Mouse (Mus musculus) c-Kit-positive CD71-negative TER-119-negative erythroid progenitor cells, embryonic 14.5 days (primary cell): ENCODE measurements at regions not wholly inside any gene's neighbourhood (a gene's known extent, or its start where the extent isn't known, plus 50 kb on each side); places are given as distances from the start of the nearest gene placed in this dataset.

Experiments used
- DNase-seq: peaks from one replicate; pipeline ENCODE4 v3.0.0-alpha.2; 2013; ENCODE audit warnings: low read depth

DNA sequence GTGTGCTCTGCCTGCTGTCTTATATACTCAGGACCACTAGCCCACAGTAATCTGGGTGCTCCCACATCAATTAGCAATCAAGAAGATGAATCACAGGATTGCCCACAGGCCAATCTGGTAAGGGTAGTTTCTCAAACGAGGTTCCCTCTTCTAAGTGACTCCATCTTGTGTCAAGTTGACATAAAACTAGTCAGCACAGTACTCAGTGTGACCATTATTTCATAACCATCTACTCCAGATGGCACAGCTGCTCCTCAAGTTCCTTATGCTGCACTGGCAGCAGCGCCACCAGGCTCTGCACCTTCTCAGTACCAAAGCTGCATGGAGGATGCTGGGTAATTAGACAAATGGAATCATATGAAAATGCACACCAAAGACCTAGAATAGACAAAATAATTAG is 175.6 kb upstream of the B3galt2 start:
- no peak for DNase-seq

DNA sequence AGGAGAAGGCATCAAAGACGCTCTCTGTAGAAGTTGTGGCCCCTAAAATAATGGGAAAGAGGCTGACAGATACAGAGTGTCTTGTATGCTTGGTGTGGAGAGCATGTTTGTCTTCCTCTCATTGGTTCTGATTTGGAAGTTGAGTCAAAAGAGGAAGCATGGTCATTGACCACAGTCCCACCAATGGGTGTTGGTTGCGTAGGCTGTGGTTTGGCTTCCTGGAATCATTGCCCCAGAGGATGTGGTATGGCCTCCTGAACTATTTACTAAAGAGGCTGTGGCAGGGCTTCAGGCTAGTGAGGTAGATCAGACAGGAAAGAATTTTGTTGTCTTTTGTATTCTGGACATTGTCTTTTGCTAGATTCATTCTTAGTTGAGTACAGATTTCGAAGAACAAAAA is 174.4 kb upstream of the B3galt2 start:
- peak; percentile 29 for DNase-seq

DNA sequence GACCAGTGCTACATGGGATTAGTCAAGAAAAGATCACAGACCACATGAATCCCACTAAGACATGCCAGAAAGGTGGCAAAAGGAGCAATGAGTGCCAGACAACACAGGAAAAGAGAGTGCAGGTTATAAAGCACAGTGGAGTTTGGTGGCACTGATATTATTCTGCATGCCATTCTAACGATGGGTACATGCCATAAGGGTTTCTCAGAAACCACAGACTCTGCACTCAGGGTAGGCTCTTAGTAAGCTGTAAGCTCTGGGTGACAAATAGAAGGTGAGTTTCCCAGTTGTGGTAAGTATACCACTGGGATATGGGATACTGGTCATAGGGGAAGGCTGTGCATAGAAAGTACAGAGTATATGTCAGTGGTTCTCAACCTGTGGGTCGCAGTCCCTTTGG is 165.1 kb upstream of the B3galt2 start:
- no peak for DNase-seq

DNA sequence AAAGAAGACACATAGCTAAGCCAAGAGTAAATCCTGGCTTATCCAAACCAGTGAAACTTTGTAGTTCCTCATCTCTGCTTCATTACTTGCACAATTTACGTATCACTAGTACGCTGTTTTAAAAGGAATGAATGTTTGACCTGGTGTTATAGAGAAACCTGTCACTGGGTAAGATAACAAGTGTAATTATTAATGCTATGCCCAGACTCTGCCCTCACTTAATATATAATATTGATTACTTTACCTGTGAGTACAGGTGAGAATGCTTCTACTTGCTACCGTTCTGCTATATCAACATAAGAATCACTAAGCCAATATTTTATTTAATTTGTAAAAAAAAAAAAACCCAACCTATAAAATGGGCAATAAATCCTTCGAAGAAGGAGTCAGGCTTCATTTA is 157.1 kb upstream of the B3galt2 start:
- no peak for DNase-seq

DNA sequence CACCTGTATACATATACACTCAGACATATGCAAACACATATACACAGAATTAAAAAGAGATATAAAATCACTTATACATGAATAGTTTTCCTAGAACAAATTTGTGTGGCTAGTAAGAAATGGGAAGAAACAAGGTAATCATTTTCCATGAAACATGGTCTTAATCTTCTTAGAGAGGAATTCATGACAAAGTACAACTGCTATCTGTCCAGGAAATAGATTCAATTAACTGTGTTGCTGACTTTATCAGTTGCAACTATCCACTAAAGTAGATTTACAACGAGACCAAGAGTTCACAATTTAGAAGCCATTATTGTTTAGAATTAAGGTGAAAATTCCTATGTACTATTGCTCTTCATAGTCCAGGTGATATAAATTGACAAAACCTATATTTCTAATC is 155.5 kb upstream of the B3galt2 start:
- no peak for DNase-seq

DNA sequence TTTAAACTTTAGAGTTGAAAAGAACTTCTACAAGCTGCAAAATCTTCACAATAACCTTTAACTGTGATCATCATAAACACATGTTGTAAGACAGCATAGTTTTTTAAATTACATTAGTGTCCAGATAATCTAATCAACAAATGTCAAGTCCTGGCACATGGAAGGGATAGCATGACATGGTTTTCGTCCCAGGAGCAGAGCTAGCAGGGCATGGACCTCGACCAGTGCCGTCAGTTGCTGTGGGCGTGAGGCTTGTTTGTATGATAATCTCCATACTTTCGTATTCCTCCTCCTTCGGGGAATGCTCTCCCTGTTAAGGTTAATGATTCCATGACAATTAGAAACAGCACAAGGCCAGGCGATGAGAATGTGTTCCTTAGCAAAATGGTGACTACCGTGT is 143.4 kb upstream of the B3galt2 start:
- DNase-seq = no peak

DNA sequence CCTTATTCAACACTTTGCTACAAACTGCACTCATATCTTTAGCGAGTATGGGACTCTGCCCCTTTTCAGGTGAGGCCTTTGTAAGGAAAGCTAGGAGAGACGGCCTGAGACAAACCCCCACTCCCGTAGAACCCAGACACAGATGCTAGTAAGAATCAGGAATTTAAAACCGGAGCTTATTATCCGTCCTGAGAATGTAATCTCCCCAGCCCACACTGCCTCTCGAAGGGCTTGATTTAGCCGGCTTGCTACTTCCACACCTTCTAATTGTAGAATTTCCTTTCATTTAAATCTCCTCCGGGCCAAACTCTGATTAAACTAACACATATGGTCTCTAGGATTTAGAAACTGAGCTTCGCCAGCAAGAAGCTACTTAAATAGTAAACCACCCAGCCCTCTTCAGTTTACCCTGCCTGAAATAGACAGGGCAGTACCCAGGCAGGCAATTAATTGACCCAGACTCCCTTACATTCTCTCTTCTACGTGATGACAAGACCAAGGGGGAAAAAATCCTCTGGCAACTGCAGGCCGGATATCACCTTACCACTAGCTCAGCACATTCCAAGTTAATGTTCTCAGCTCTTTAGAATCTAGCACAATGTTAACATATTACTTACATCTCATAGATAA is 136.9 kb upstream of the B3galt2 start:
- no peak for DNase-seq

DNA sequence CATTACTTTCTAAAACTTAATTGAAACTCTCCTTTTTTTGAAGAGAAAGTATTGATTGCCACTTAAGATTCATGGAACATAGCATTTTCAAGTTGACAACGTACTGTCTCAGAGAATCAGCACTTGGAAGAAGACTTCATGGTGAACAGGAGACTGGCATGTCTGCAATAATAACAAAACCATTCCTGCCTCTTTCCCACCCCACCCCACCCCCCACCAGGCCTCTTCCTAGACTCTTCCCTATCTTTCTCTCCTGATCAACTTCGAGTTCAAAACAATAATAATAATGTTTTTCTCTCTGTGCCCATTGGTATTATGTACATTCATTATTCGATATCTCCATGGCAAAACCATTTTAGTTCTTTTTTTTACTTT is 136.4 kb upstream of the B3galt2 start:
- DNase-seq = no peak

DNA sequence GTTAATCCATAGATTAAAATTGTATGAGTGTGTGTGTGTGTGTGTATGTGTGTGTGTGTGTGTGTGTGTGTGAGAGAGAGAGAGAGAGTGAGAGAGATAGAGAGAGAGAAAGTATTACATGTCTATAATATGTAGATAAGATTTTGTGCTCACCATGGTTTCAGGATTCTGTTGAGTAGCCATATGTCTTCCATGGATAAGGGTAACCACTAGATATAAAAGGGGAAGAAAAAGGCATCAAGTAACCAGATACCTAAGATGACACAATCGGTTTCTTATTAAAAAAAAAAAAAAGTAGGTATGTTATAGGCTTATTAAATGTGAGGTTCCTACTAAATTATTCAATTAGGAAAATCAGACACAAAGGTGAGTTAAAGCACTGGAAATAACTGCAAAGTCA is 135.1 kb upstream of the B3galt2 start:
- DNase-seq = no peak

DNA sequence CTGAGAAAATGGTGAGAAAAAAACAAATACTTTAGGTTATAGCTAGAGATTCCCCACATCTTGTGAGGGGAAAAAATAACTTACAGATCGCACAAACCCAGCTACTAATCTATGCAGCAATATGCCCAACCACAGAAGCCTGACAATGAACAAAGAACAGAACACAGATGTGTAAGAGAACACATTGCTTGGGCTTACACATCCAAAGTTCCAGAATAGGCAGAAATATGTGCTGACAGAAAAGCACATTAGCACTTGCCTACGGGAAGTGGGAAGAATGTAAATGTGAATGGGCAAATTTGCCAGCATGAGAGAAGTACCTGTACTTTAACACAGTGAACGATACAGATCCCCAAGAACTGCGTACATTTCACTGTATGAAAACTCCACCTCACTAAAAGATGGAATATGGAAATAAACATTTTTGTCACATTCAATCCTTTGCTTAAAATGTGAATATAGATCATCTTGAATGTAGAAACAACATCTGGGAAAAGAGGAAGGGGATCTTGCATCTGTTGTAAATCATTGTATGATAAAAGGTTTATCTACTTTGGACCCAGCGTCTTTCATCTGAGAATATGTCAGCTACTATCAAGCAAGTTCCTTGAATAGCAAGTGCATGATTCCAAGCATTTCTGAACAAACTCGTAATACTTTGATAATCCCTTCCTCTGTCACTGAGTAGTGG is 116.5 kb upstream of the B3galt2 start:
- DNase-seq = no peak

DNA sequence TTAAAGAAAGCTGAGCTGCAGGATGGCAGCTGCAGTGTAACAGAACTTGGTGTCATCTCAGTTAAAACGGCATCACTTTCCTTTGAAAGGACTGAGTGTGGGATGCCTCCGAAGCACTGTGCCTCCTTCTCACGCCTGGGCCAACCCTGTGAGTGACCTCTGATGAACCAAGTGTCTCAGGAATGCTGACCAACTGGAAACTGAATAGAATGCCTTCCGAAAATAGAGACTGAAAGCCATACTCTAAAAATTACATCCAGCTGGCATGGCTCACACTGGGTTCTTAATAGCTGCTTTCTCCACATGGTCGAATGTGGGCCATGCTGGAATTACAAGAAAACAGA is 116.0 kb upstream of the B3galt2 start:
- DNase-seq = no peak

DNA sequence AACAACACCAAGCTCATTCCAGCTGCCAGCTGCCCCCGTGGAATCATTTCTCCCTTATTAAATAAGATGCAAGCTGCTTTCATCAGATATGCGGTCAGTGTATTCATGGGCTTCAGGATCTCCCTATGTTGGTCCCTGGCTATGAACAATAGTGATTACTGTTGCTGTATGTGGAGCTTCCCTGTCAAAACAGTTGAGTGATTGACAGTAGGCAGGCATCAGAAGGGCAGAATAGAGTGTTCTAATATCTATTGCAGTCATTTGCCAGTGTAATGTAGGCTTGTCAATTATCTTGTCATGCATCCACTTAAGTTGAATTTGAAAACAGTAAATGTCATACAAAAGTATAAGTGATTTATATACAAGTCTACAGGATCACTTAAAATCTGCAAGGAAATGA is 100.2 kb upstream of the B3galt2 start:
- no peak for DNase-seq

DNA sequence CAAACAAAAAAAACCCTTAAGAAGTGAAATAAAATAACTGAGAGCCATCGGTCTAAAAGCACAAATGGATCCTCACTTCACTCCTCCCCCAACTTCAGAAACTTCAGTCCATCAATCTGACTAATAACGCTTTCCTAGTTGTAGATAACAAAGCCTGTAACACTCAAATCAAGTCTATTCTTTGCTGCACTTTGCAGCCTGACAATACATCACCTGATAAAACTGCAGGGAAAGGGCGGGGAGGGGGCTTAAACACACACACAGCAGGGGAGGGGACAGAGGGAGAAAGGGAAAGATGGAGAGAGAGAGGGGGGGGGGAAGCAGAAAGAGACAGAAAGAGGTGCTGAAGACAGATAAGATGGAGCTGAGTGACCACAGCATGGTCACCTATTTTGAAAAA is 99.8 kb upstream of the B3galt2 start:
- no peak for DNase-seq
